Mouse (Mus musculus) gastrocnemius, adult 2 months (tissue): ENCODE results near the gene Psmc6. TPM values are rescaled to one million over a fixed set of nuclear protein-coding genes. Genes with fewer than 3 reads are reported as not detected.

Experiments
- DNase-seq: peaks from one replicate; pipeline ENCODE4 v3.0.0; 2022
- H3K27ac ChIP-seq: fragments of 200-600 bp; 2 replicates; pipeline ENCODE4 v1.8.1; 2022; ENCODE audit warnings: mild to moderate bottlenecking
- H3K4me3 ChIP-seq: fragments of 200-600 bp; 2 replicates; pipeline ENCODE4 v1.8.1; 2022; ENCODE audit warnings: mild to moderate bottlenecking, moderate library complexity
- CTCF ChIP-seq: fragments of 200-600 bp; IDR thresholded peaks from 2 replicates; pipeline ENCODE4 v1.8.1; 2022; ENCODE audit warnings: antibody characterized with exemption, mild to moderate bottlenecking, moderate library complexity
- intact Hi-C: fragments of 180-260 bp; cut with DNase I; formaldehyde crosslinking; loops from one replicate; pipeline ENCODE4 v1.15.1; 2025
- total RNA-seq, 2 experiments: library from RNA; stranded (reverse); gene quantifications; 2 replicates each; pipeline ENCODE4 v1.2.3; 2021

Gene Psmc6
- total RNA-seq, 2 experiments from 2014 or later, result 104 TPM

GRCm38 (mm10) chr14:45319237-45319610 lies 10.4 kb upstream of the Psmc6 start:
- TF ChIP-seq CTCF, result no peak
- intact Hi-C loops, result loop anchor here (10.0 kb wide), 1 partner anchor 104 kb away; the partner anchor contains the start of gene Gpr137c
- peak overlapping the region; percentile 98 for H3K4me3 ChIP-seq
- DNase-seq, result no peak
- H3K27ac ChIP-seq, result peak overlapping the region; percentile 91

GRCm38 (mm10) chr14:45320111-45320510 lies 9.5 kb upstream of the Psmc6 start:
- no peak for DNase-seq
- TF ChIP-seq CTCF, result no peak
- Histone ChIP-seq H3K4me3 (no peak overlapping the region), H3K27ac (no peak overlapping the region)
- intact Hi-C loops, result no loop called here

GRCm38 (mm10) chr14:45321067-45321466 lies 8.5 kb upstream of the Psmc6 start:
- H3K4me3 ChIP-seq, result no peak overlapping the region
- DNase-seq, result no peak
- intact Hi-C loops, result no loop called here
- no peak overlapping the region for H3K27ac ChIP-seq
- TF ChIP-seq CTCF, result no peak

GRCm38 (mm10) chr14:45321622-45322021 lies 8.0 kb upstream of the Psmc6 start:
- intact Hi-C loops, result no loop called here
- no peak for TF ChIP-seq CTCF
- H3K27ac ChIP-seq, result no peak overlapping the region
- DNase-seq, result no peak
- H3K4me3 ChIP-seq, result no peak overlapping the region

GRCm38 (mm10) chr14:45322450-45322849 lies 7.1 kb upstream of the Psmc6 start:
- no peak for DNase-seq
- Histone ChIP-seq H3K4me3 (no peak overlapping the region), H3K27ac (no peak overlapping the region)
- TF ChIP-seq CTCF, result no peak
- intact Hi-C loops, result no loop called here

- intact Hi-C loops, result no loop called here
- no peak for TF ChIP-seq CTCF
- Histone ChIP-seq H3K4me3 (no peak overlapping the region), H3K27ac (no peak overlapping the region)
- DNase-seq, result no peak
These were observed 6.3 kb upstream of the Psmc6 start for GRCm38 (mm10) chr14:45323320-45323719.

- intact Hi-C loops, result no loop called here
- Histone ChIP-seq H3K27ac (no peak overlapping the region), H3K4me3 (no peak overlapping the region)
- DNase-seq, result no peak
- no peak for TF ChIP-seq CTCF
These were observed 4.1 kb upstream of the Psmc6 start for GRCm38 (mm10) chr14:45325471-45325870.

GRCm38 (mm10) chr14:45328072-45328713 lies 1.4 kb upstream of the Psmc6 start:
- intact Hi-C loops, result loop anchor here (2.0 kb wide), 1 partner anchor 107 kb away; the partner anchor contains the start of gene Txndc16
- DNase-seq, result no peak

GRCm38 (mm10) chr14:45329018-45329588 lies 485 bp upstream of the Psmc6 start:
- intact Hi-C loops, result loop anchor here (2.0 kb wide), 1 partner anchor 108 kb away; the partner anchor contains the start of gene Txndc16
- no peak for TF ChIP-seq CTCF
- no peak for DNase-seq
- Histone ChIP-seq H3K4me3 (peak overlapping the region; percentile 96), H3K27ac (peak overlapping the region; percentile 75)

More at GRCm38 (mm10) chr14:45328072-45328713, 1.4 kb upstream of the Psmc6 start:
- Histone ChIP-seq H3K4me3 (no peak overlapping the region), H3K27ac (no peak overlapping the region)
- TF ChIP-seq CTCF, result no peak

- TF ChIP-seq CTCF, result no peak
- intact Hi-C loops, result no loop called here
- H3K27ac ChIP-seq, result peak within 1 kb of the TSS; percentile 94
These were observed 21.6 kb downstream of the Psmc6 start, which contains the start of gene Styx for GRCm38 (mm10) chr14:45350931-45351859. Gene Styx, plus strand, starts transcription at chr14:45351093.

GRCm38 (mm10) chr14:45364211-45365195 lies 34.9 kb downstream of the Psmc6 start:
- H3K4me3 ChIP-seq, result no peak overlapping the region
- intact Hi-C loops, result no loop called here

More at GRCm38 (mm10) chr14:45350931-45351859, 21.6 kb downstream of the Psmc6 start, which contains the start of gene Styx:
- peak within 1 kb of the TSS; percentile 83 for H3K4me3 ChIP-seq
- DNase-seq, result peak; percentile 99

GRCm38 (mm10) chr14:45365196-45365587 lies 35.6 kb downstream of the Psmc6 start:
- peak overlapping the region; percentile 61 for H3K27ac ChIP-seq
- intact Hi-C loops, result no loop called here
- no peak overlapping the region for H3K4me3 ChIP-seq
- no peak for DNase-seq
- no peak for TF ChIP-seq CTCF

More at GRCm38 (mm10) chr14:45364211-45365195, 34.9 kb downstream of the Psmc6 start:
- H3K27ac ChIP-seq, result peak overlapping the region; percentile 61
- TF ChIP-seq CTCF, result no peak
- DNase-seq, result peak; percentile 86
